Mouse (Mus musculus) ovary, postnatal 36 days (tissue): ENCODE measurements around the gene Ifi203.
"Not testable (repeated sequence)": the region's sequence is repeated elsewhere in the genome, so short reads cannot be mapped to it uniquely, and the experiment has no call there.

Experiments
- DNase-seq: peaks from one replicate; pipeline ENCODE4 v3.0.0; 2022; ENCODE audit warnings: low spot score, mixed read lengths

Ifi203 gene

GRCm38 (mm10) chr1:173887026-173887787 is 55.3 kb downstream of the Ifi203 start:
- DNase-seq: not testable (repeated sequence)

GRCm38 (mm10) chr1:173880004-173880666 is 62.3 kb downstream of the Ifi203 start:
- DNase-seq: not testable (repeated sequence)

- not testable (repeated sequence) for DNase-seq
Observed at GRCm38 (mm10) chr1:173879225-173879987, 63.1 kb downstream of the Ifi203 start.

GRCm38 (mm10) chr1:173878264-173878663 is 64.2 kb downstream of the Ifi203 start:
- not testable (repeated sequence) for DNase-seq

- not testable (repeated sequence) for DNase-seq
Observed at GRCm38 (mm10) chr1:173877125-173877524, 65.3 kb downstream of the Ifi203 start.
